11 mouse cellular contexts compared by ENCODE assay signal in the genomic region with DNA sequence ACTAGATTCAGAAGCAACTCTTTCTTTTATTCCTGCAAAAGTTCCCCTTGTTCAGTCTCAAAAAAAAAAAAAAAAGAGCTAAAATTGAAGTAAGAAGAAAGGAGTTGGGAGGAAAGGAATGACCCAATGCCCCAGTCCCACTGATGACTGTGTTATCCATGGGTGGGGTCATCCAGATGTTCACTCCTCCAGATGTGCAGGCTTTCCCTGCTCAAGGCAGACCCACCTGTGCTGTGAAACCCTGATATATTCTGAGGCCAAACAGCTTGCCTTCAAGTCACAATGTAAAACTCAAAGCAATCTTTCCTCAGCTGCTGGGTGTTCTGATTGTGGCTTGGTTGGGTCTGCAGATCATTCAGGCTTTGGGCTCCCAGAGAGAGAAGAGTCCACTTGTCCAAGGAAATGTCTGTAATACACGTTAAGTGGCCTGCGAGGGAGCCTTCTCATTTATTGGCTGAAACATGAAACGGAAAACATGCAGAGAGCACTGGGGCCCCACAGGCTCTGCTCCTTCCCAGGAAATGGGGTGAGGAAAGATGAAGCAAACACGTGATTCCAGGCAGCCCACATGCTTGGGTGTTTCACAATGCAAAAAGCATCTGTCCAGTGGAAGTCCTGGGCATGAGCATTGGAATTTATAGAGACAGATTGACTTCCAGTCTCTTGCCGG.
DNase-seq lines count a peak whose midpoint lies in the region; ATAC-seq lines count a peak whose summit lies in the region.
"Had no signal": no experiment of that assay in that cellular context is flagged by ENCODE, and none has a peak within 500 bp of the region (broad histone marks: within the 10 kb centered on the region; RNA-seq: fewer than 3 reads in every experiment).

No protein-coding gene starts in this region.

- no peaks in the 10 kb centered on the region for H3K27me3 ChIP-seq in embryonic facial prominence, embryonic 15.5 days
- no peaks in the 10 kb centered on the region for H3K27me3 ChIP-seq in limb, embryonic 11.5 days (ENCODE audit: control insufficient read depth, insufficient read depth, low read length)
- H3K27me3 ChIP-seq in neural tube, embryonic 11.5 days (ENCODE audit: control insufficient read depth, insufficient read depth, low read length) = no peaks in the 10 kb centered on the region
- H3K27me3 ChIP-seq: neural tube, embryonic 12.5 days had no signal

- DNase-seq in kidney, postnatal 10 days = peak; percentile 18
- DNase-seq in kidney, adult 18-20 months = no peak
- DNase-seq in limb, embryonic 11.5 days (ENCODE audit: low spot score) = peak; percentile 36
- peak; percentile 38 for DNase-seq in neural tube, embryonic 11.5 days (ENCODE audit: low spot score)
- DNase-seq in right cerebral cortex, postnatal 4 days = no peak
- DNase-seq in thymus, postnatal 14 days = no peak

- H3K36me3 ChIP-seq in embryonic facial prominence, embryonic 15.5 days = no peaks in the 10 kb centered on the region
- no peaks in the 10 kb centered on the region for H3K36me3 ChIP-seq in limb, embryonic 11.5 days (ENCODE audit: control insufficient read depth, insufficient read depth, low read length)
- H3K36me3 ChIP-seq in neural tube, embryonic 11.5 days (ENCODE audit: control insufficient read depth, insufficient read depth, low read length) = no peaks in the 10 kb centered on the region
- H3K36me3 ChIP-seq: G1E; neural tube, embryonic 12.5 days had no signal

- WGBS in embryonic facial prominence, embryonic 15.5 days = 23% methylated on average over 5 of the region's 5 CpGs
- WGBS in limb, embryonic 11.5 days = 25% methylated on average over 5 of the region's 5 CpGs
- 46% methylated on average over 5 of the region's 5 CpGs for WGBS in neural tube, embryonic 11.5 days

- peaks cover 6% of the 10 kb centered on the region; the same call in 1 of the 2 replicates for H3K4me1 ChIP-seq in embryonic facial prominence, embryonic 15.5 days
- H3K4me1 ChIP-seq in limb, embryonic 11.5 days (ENCODE audit: control insufficient read depth, insufficient read depth, low read length) = peaks cover 12% of the 10 kb centered on the region
- H3K4me1 ChIP-seq in neural tube, embryonic 11.5 days (ENCODE audit: control insufficient read depth, insufficient read depth, low read length) = no peaks in the 10 kb centered on the region
- H3K4me1 ChIP-seq: neural tube, embryonic 12.5 days had no signal

- peak overlapping the region; percentile 65 for H3K27ac ChIP-seq in embryonic facial prominence, embryonic 15.5 days (replicated peaks)
- H3K27ac ChIP-seq in limb, embryonic 11.5 days (replicated peaks; ENCODE audit: low read depth, low read length) = no peak overlapping the region
- no peak overlapping the region for H3K27ac ChIP-seq in neural tube, embryonic 11.5 days (ENCODE audit: low read depth, low read length)
- H3K27ac ChIP-seq: neural tube, embryonic 12.5 days had no signal

- H3K4me3 ChIP-seq in embryonic facial prominence, embryonic 15.5 days (replicated peaks) = no peak overlapping the region
- no peak overlapping the region for H3K4me3 ChIP-seq in limb, embryonic 11.5 days (ENCODE audit: low read depth, low read length)
- no peak overlapping the region for H3K4me3 ChIP-seq in neural tube, embryonic 11.5 days (ENCODE audit: low read depth, low read length)
- H3K4me3 ChIP-seq: neural tube, embryonic 12.5 days had no signal

- H3K4me2 ChIP-seq in embryonic facial prominence, embryonic 15.5 days (replicated peaks) = no peak overlapping the region
- H3K4me2 ChIP-seq in limb, embryonic 11.5 days (ENCODE audit: low read depth, severe bottlenecking) = no peak overlapping the region
- H3K4me2 ChIP-seq in neural tube, embryonic 11.5 days (ENCODE audit: low read depth) = no peak overlapping the region
- H3K4me2 ChIP-seq: neural tube, embryonic 12.5 days had no signal

- no peak overlapping the region for H3K9ac ChIP-seq in embryonic facial prominence, embryonic 15.5 days
- H3K9ac ChIP-seq in limb, embryonic 11.5 days (ENCODE audit: low read length) = no peak overlapping the region
- no peak overlapping the region for H3K9ac ChIP-seq in neural tube, embryonic 11.5 days (ENCODE audit: low read length)
- H3K9ac ChIP-seq: neural tube, embryonic 12.5 days had no signal

- ATAC-seq in embryonic facial prominence, embryonic 15.5 days (ENCODE audit: insufficient number of reproducible peaks, low FRiP score, low TSS enrichment, low read depth) = no peak
- ATAC-seq in limb, embryonic 11.5 days (ENCODE audit: insufficient number of reproducible peaks, low FRiP score, low TSS enrichment, low read depth) = peak; percentile 84; the same call in 1 of the 2 replicates
- ATAC-seq in neural tube, embryonic 11.5 days (ENCODE audit: insufficient read depth, low FRiP score, low TSS enrichment) = no peak
- ATAC-seq: forebrain, embryonic 16.5 days; inflammation-experienced regulatory T-cells, adult 6 months had no signal

- H3K9me3 ChIP-seq in embryonic facial prominence, embryonic 15.5 days (replicated peaks) = no peaks in the 10 kb centered on the region
- no peaks in the 10 kb centered on the region for H3K9me3 ChIP-seq in limb, embryonic 11.5 days (ENCODE audit: control insufficient read depth, low read length)
- no peaks in the 10 kb centered on the region for H3K9me3 ChIP-seq in neural tube, embryonic 11.5 days (ENCODE audit: control insufficient read depth, low read length)
- H3K9me3 ChIP-seq: neural tube, embryonic 12.5 days had no signal

Comparison
In these comparisons a context has a peak if more than half of its experiments do, and no peak if none do; other contexts are left out.
1. DNase-seq: peak in kidney, postnatal 10 days (single experiment), limb, embryonic 11.5 days (single experiment) and neural tube, embryonic 11.5 days (single experiment); none in kidney, adult 18-20 months (single experiment), right cerebral cortex, postnatal 4 days (single experiment) and thymus, postnatal 14 days (single experiment).